Mouse (Mus musculus): Measurements from ENCODE around the gene Tamm41.

The Tamm41 gene

GRCm38 (mm10) chr6:114987966-114988618, 49.6 kb downstream of the Tamm41 start:
- in situ Hi-C loops (cut with MboI; ENCODE audit: unreplicated experiment in 2 of 2) = no loop called here

- in situ Hi-C loops (cut with MboI; ENCODE audit: unreplicated experiment in 2 of 2) = no loop called here
Measured at GRCm38 (mm10) chr6:114982671-114983070, 55.0 kb downstream of the Tamm41 start.

GRCm38 (mm10) chr6:114979715-114980114, 58.0 kb downstream of the Tamm41 start:
- in situ Hi-C loops (cut with MboI; ENCODE audit: unreplicated experiment in 2 of 2) = no loop called here

- in situ Hi-C loops (cut with MboI; ENCODE audit: unreplicated experiment in 2 of 2) = no loop called here
Measured at GRCm38 (mm10) chr6:114976915-114977419, 60.7 kb downstream of the Tamm41 start.

GRCm38 (mm10) chr6:114974331-114974730, 63.3 kb downstream of the Tamm41 start:
- in situ Hi-C loops (cut with MboI; ENCODE audit: unreplicated experiment in 2 of 2) = no loop called here

- in situ Hi-C loops (cut with MboI; ENCODE audit: unreplicated experiment in 2 of 2) = no loop called here
Measured at GRCm38 (mm10) chr6:114972988-114973387, 64.7 kb downstream of the Tamm41 start.

- in situ Hi-C loops (cut with MboI; ENCODE audit: unreplicated experiment in 2 of 2) = no loop called here
Measured at GRCm38 (mm10) chr6:114970895-114971294, 66.8 kb downstream of the Tamm41 start.

- in situ Hi-C loops (cut with MboI; ENCODE audit: unreplicated experiment in 2 of 2) = no loop called here
Measured at GRCm38 (mm10) chr6:114970386-114970785, 67.3 kb downstream of the Tamm41 start.

GRCm38 (mm10) chr6:114969213-114970120, 68.2 kb downstream of the Tamm41 start, which contains the start of gene Vgll4:
Gene Vgll4 (minus strand): TSS chr6:114969994.
- in situ Hi-C loops (cut with MboI; ENCODE audit: unreplicated experiment in 2 of 2) = no loop called here

- in situ Hi-C loops (cut with MboI; ENCODE audit: unreplicated experiment in 2 of 2) = no loop called here
Measured at GRCm38 (mm10) chr6:114968361-114969212, 69.1 kb downstream of the Tamm41 start.

GRCm38 (mm10) chr6:114967623-114968022, 70.1 kb downstream of the Tamm41 start:
- in situ Hi-C loops (cut with MboI; ENCODE audit: unreplicated experiment in 2 of 2) = no loop called here

GRCm38 (mm10) chr6:114966396-114967154, 71.1 kb downstream of the Tamm41 start:
- in situ Hi-C loops (cut with MboI; ENCODE audit: unreplicated experiment in 2 of 2) = no loop called here

- in situ Hi-C loops (cut with MboI; ENCODE audit: unreplicated experiment in 2 of 2) = no loop called here
Measured at GRCm38 (mm10) chr6:114965802-114966201, 71.9 kb downstream of the Tamm41 start.

GRCm38 (mm10) chr6:114965396-114965795, 72.3 kb downstream of the Tamm41 start:
- in situ Hi-C loops (cut with MboI; ENCODE audit: unreplicated experiment in 2 of 2) = no loop called here

- in situ Hi-C loops (cut with MboI; ENCODE audit: unreplicated experiment in 2 of 2) = no loop called here
Measured at GRCm38 (mm10) chr6:114964235-114964634, 73.4 kb downstream of the Tamm41 start.

GRCm38 (mm10) chr6:114963636-114964035, 74.0 kb downstream of the Tamm41 start:
- in situ Hi-C loops (cut with MboI; ENCODE audit: unreplicated experiment in 2 of 2) = no loop called here

- in situ Hi-C loops (cut with MboI; ENCODE audit: unreplicated experiment in 2 of 2) = no loop called here
Measured at GRCm38 (mm10) chr6:114961276-114962068, 76.2 kb downstream of the Tamm41 start.

GRCm38 (mm10) chr6:114959012-114959398, 78.7 kb downstream of the Tamm41 start:
- in situ Hi-C loops (cut with MboI; ENCODE audit: unreplicated experiment in 2 of 2) = no loop called here

All from v-Abl transformed pro-B cells (cell line).